Mouse (Mus musculus): Measurements from ENCODE around the gene Spaca7. TPM values are rescaled to one million over a fixed set of nuclear protein-coding genes. Genes with fewer than 3 reads are reported as not detected.
A peak's percentile ranks its signal among the peaks of the same experiment; 100 is the strongest.
"Not testable (repeated sequence)": the region's sequence is repeated elsewhere in the genome, so short reads cannot be mapped to it uniquely, and the experiment has no call there.

Gene Spaca7
- total RNA-seq, 4 experiments from 2014 or later, result not detected

- DNase-seq (ENCODE audit: low spot score), result no peak
These were observed 37.1 kb downstream of the Spaca7 start for GRCm38 (mm10) chr8:12609752-12610449.

DNA sequence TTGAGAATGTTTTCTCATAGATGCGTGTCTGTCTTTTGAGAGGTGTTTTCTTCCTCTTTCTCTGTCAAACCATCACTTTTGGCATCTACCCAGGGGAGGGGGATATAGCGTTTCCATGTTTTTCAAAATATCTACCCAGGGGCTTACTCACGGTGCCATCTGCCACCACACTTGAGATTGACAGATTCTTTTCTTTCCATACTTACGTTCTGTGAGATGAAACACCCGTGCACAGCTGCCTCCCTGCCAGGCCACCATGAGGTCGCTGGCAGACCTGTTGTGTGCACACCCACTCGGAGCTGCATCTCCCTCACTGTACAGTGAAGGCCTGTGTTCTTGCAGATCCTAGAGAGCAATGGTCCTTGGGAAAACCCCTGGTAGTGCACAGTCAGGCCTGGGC, 40.4 kb downstream of the Spaca7 start:
- no peak for DNase-seq (ENCODE audit: low spot score)

- DNase-seq (ENCODE audit: low spot score), result not testable (repeated sequence)
These were observed 44.5 kb downstream of the Spaca7 start for GRCm38 (mm10) chr8:12617369-12617768.

DNA sequence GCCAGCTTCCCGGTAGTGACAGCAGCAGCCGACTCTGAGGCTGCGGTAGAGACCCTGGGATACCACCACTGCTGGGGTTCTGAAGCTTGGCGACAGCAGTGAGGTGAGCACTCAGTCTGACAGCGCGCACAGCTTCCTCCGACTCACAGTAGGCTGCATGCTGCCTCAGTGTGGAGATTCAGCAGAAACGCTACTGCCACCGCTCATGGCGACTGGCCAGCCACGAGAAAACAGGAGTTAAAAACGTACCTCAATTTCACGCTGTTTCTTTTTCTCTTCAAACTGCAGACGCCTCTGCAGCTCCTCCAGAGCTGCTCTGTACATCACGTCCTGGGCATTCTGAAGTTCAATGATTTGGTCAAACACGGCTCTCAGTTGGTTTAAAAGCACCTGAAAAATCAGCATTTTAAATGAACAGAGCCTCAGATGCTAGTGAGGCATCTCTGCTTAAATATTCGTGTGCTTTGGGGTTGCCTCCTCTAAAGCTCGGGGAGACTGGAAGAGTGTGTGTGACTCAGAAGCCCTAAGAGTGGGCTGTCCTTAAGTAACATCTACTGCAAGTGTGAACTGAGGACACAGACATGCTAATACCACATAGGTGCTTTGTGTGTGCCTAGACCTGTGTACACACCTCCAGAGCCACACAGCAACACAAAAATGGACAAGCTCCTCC, 48.9 kb downstream of the Spaca7 start:
- DNase-seq (ENCODE audit: low spot score), result no peak

GRCm38 (mm10) chr8:12625890-12626289, 53.1 kb downstream of the Spaca7 start:
- DNase-seq (ENCODE audit: low spot score), result no peak

DNA sequence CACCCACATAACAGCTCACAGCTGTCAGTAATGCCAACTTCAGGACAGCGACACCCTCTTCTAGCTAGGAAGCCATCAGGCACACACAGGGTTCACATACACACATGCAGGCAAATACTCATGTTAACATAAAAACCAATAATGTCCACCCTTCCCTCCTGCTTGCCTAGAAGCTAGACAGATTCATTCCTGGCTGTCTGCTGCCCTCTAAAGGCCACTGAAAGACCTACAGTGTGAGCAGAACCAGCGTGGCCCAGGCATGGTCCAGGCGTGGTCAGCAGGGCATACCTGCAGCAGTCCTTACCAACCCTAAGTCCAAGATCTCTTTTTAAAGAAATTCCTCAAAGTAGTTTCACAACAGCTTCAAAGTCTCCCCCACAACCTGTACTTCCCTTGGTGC, 56.2 kb downstream of the Spaca7 start:
- DNase-seq (ENCODE audit: low spot score), result peak; percentile 24

GRCm38 (mm10) chr8:12635366-12635765, 62.5 kb downstream of the Spaca7 start:
- DNase-seq (ENCODE audit: low spot score), result no peak

- no peak for DNase-seq (ENCODE audit: low spot score)
These were observed 65.6 kb downstream of the Spaca7 start for GRCm38 (mm10) chr8:12638446-12638845.

DNA sequence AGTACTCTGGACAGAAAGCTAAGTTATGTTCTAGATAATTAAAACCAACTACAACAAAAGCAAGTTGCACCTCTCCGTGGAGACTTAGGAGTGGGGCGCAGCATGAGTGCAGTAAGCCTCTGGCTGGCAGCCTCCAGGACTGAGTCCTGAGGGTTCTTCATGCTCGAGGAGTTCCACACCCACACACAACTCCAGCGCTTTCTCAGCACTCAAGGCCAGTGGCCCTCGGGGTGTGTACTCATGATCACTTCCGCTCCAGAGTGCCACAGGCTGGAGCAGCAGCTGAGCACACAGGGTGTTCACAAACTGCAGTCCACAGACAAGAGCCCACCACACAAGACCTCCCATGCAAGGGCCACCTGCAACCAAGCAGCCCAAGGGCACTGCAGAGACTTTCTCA, 68.7 kb downstream of the Spaca7 start:
- no peak for DNase-seq (ENCODE audit: low spot score)

- DNase-seq (ENCODE audit: low spot score), result no peak
These were observed 71.5 kb downstream of the Spaca7 start for GRCm38 (mm10) chr8:12644341-12644740.

DNA sequence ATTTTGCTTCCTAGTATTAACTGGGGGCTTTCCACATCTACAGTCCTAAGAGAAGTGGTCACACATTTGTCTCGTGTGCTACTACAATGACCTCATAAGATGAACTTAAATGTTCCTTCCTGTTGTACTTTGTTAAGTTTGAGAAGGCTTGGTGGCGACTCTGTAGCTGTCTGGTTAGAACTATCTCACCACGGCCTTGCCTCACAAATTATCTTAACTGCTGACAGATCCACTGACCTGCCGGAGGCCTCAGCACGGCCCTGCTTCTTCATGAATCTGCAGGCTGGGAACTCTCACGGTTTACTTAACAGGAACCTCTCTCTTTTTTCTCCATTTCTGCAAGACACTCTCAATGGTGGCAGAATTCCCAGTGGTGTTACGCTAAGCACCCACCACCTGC, 72.1 kb downstream of the Spaca7 start:
- no peak for DNase-seq (ENCODE audit: low spot score)

DNA sequence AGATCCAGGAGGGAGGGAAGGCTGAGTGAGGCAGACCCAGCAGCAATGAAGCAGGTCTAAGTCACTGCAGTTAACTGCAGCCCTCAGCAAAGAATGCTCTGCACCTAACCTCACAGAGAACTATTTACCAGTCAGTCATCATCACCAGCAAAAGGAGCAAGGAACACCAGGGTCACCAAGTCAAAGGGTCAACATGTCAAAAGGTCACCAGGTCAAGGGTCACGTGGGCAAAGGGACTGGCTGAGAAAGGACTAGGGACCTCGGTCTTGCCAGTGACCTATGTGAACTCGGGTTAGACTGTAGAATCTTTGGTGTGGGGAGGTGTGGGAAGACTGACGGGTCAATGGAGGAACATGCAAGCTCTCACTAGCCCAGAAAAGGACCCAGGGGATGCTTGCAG, 73.7 kb downstream of the Spaca7 start:
- DNase-seq (ENCODE audit: low spot score), result no peak

GRCm38 (mm10) chr8:12648951-12649350, 76.1 kb downstream of the Spaca7 start:
- no peak for DNase-seq (ENCODE audit: low spot score)

Other genes with a start within 250 kb of the Spaca7 start
- not detected for gene Sox1, start 177.7 kb upstream of the Spaca7 start, total RNA-seq (2022)
- 10 to 100 TPM; 11.0 to 13.7 (median 12.6) TPM for gene Tubgcp3, start 99.2 kb downstream of the Spaca7 start, total RNA-seq (2022)
- gene Atp11a, start 184.0 kb downstream of the Spaca7 start, total RNA-seq (2022), result 10 to 100 TPM; 85.6 to 89.6 (median 87.8) TPM